Mouse (Mus musculus) embryonic facial prominence, embryonic 10.5 days (tissue): ENCODE measurements around the gene Capn2. TPM values are rescaled to one million over a fixed set of nuclear protein-coding genes. Genes with fewer than 3 reads are reported as not detected.
A peak's percentile ranks its signal among the peaks of the same experiment; 100 is the strongest.

Source experiments
- DNase-seq: peaks from one replicate; pipeline ENCODE4 v3.0.0-alpha.2; 2017; ENCODE audit warnings: low spot score
- H3K27ac ChIP-seq: fragments of 300-500 bp; sonication (generic); replicated peaks from 2 replicates; pipeline ENCODE4 v1.5.1; 2016; ENCODE audit warnings: mild to moderate bottlenecking
- H3K27me3 ChIP-seq: fragments of 300-500 bp; sonication (generic); replicated peaks from 2 replicates; pipeline ENCODE4 v1.6.1; 2016; ENCODE audit warnings: low read depth, mild to moderate bottlenecking; ENCODE audit not compliant: poor library complexity, severe bottlenecking
- H3K36me3 ChIP-seq: fragments of 300-500 bp; sonication (generic); replicated peaks from 2 replicates; pipeline ENCODE4 v1.6.1; 2016; ENCODE audit warnings: mild to moderate bottlenecking, moderate library complexity
- H3K4me1 ChIP-seq: fragments of 300-500 bp; sonication (generic); 2 replicates; pipeline ENCODE4 v1.6.1; 2016
- H3K4me3 ChIP-seq: fragments of 300-500 bp; sonication (generic); 2 replicates; pipeline ENCODE4 v1.5.1; 2016; ENCODE audit warnings: mild to moderate bottlenecking, moderate library complexity
- H3K9me3 ChIP-seq: fragments of 300-500 bp; sonication (generic); 2 replicates; pipeline ENCODE4 v1.6.1; 2016; ENCODE audit warnings: mild to moderate bottlenecking
- WGBS: fragments of 180-500 bp; shearing (Covaris S2); methylation state at CpG from one replicate; pipeline ENCODE4 v1.1.7; 2016; 5-methylcytosine and 5-hydroxymethylcytosine counted together
- polyA plus RNA-seq: library from polyadenylated mRNA; unstranded; fragments of >200 nt; fragmentation: Nextera tagmentation; extraction: Ambion mirVana; gene quantifications from 2 replicates; pipeline ENCODE4 v1.2.1, GENCODE M21; 2016

The Capn2 gene
- polyA plus RNA-seq, 1 experiment from 2014 or later: 84.8 TPM

GRCm38 (mm10) chr1:182465978-182466377, 51.4 kb downstream of the Capn2 start:
- peaks cover 68% of the 10 kb centered on the region for H3K36me3 ChIP-seq

DNA sequence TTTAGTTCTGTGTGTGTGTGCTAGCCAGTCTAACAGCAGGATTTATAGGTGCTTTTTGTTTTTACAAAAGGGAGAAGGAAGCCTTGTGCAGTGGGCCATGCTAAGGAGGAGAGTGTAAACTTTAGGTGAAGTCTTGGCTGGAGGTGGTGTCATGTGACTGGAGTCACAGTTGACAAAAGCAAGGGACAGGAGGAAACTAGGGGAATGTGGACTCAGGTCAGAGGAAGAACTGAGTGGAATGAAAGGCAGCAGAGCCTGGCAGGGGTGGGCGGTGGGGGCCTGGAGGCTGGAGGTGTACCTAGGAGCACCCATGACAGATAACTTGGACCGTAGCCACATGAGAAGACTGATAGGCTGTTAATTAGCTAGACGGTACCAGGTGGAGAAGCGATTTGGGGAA, 52.1 kb downstream of the Capn2 start:
- Histone ChIP-seq H3K27me3 (no peaks in the 10 kb centered on the region), H3K9me3 (no peaks in the 10 kb centered on the region), H3K36me3 (peaks cover 68% of the 10 kb centered on the region), H3K4me3 (no peak overlapping the region), H3K27ac (no peak overlapping the region), H3K4me1 (0 out of 2 replicates have a peak, but pooled peaks cover 3% of the 10 kb centered on the region)
- DNase-seq: no peak
- 87% methylated on average over 4 of the region's 4 CpGs for WGBS

More at GRCm38 (mm10) chr1:182465978-182466377, 51.4 kb downstream of the Capn2 start:
- Histone ChIP-seq H3K27me3 (no peaks in the 10 kb centered on the region), H3K4me3 (no peak overlapping the region), H3K27ac (no peak overlapping the region), H3K9me3 (no peaks in the 10 kb centered on the region), H3K4me1 (0 out of 2 replicates have a peak, but pooled peaks cover 3% of the 10 kb centered on the region)
- DNase-seq: no peak
- WGBS: 90% methylated on average over 4 of the region's 4 CpGs

DNA sequence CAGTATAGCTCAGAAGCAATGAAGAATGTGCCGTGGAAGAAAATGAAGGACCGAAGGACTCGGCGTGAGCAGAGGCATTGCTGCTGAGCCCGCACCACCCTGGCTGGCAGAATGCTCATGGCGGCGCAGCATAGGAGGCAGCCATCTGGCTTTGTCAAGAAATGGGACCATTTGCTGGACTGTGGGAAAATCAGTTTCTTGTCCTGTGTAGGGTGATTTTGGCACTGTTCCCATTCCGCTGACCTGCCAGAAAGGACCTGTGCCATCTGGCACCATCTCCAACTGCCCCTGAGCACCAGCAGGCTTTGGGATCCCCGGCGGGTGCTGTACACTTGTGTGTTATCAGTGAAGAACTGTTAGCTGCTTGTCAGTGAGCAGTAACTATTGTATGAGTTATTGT, 55.6 kb downstream of the Capn2 start:
- no peak for DNase-seq
- Histone ChIP-seq H3K27me3 (no peaks in the 10 kb centered on the region), H3K27ac (no peak overlapping the region), H3K9me3 (no peaks in the 10 kb centered on the region), H3K4me3 (no peak overlapping the region), H3K36me3 (peaks cover 63% of the 10 kb centered on the region), H3K4me1 (0 out of 2 replicates have a peak, but pooled peaks cover 13% of the 10 kb centered on the region)
- WGBS: 92% methylated on average over 10 of the region's 10 CpGs

DNA sequence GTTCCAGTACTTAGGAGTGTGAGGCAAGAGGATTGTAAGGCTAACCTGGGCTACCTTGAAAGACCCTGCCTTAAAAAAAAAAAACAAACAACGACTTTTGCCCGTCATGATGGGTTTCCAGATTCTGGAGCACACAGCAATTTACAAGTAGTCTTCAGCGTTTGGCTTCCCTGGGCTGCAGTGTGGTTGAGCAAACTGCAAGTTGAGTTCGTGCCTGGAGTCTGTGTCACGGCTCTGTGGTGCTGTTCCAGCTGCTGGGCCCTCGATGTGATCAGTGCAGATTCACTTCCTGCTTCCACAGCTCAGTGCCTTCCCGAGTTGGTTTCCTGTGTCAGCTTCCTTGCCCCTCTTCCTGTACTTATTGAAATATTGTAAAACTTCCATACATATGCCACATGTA, 56.1 kb downstream of the Capn2 start:
- no peak for DNase-seq
- Histone ChIP-seq H3K4me3 (no peak overlapping the region), H3K27ac (no peak overlapping the region), H3K36me3 (peaks cover 63% of the 10 kb centered on the region), H3K4me1 (0 out of 2 replicates have a peak, but pooled peaks cover 13% of the 10 kb centered on the region), H3K9me3 (no peaks in the 10 kb centered on the region), H3K27me3 (no peaks in the 10 kb centered on the region)
- WGBS: 66% methylated on average over 7 of the region's 7 CpGs

DNA sequence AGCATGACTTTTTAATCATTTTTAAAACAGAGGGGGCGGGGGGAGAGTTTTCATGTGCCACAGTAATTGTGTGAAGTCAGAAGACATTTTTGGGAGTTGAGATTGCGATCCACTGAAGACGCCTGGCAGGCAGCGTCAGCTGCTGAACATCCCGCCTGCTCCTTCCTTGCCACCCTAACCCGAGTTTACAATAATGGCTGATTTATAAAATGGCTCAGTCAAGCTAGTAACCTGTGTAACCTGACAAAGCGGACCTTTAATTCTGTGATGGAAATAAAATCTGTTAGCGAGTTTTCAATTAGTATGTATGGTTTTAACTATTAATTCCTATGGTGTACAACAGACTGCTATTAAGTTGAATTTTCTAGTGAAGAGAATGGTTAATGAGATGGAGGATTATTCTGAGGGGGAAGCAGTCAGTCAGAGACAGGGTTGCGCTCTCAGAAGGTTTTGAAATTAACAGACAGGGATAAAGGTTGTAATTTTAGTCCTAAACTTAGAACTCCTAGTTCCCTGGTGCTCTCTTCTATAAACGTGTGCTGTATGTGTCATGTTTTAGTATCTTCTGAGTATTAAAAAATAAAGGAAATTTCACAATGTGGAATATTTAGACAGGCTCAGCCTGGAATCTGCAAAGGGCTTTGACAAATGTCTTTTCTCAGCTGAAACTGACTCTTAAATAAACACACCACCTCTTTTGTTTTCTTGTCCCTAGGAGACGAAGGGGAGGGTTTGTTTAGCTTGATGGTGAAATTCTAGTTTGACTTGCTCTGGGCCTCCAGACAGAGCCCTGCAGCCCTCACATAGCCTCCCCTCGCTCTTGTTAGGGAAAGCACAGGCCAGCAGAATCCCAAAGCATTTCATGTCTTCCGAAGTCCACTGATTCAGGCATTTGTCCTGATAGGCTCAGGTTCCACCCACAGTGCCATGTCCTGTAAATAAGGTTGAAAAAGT, 56.8 kb downstream of the Capn2 start:
- H3K27ac ChIP-seq: no peak overlapping the region
- WGBS: 80% methylated on average over 13 of the region's 13 CpGs
- DNase-seq: no peak
- H3K4me1 ChIP-seq: 0 out of 2 replicates have a peak, but pooled peaks cover 13% of the 10 kb centered on the region
- no peaks in the 10 kb centered on the region for H3K9me3 ChIP-seq
- H3K36me3 ChIP-seq: peaks cover 66% of the 10 kb centered on the region
- no peaks in the 10 kb centered on the region for H3K27me3 ChIP-seq
- H3K4me3 ChIP-seq: no peak overlapping the region

DNA sequence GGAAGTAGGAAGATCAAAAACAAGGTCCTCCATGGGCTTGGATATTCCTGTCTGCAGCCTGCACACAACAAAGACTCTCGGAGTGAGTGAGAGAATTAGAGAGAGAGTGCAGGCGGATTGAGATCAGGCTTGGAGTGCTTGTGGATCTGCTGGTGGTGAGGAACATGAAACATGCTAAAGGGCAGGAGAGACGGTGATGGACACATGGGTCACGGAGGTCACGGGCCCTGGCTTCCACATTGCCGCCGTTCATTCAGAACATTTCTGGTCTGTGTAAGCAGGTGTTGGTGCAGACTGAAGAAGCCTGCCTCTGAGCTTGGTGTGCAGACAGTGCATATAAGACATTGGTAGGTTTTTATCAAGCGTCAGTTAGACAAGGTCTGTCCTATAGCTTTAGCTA, 58.0 kb downstream of the Capn2 start:
- no peaks in the 10 kb centered on the region for H3K9me3 ChIP-seq
- peaks cover 77% of the 10 kb centered on the region for H3K36me3 ChIP-seq
- H3K27ac ChIP-seq: no peak overlapping the region
- H3K27me3 ChIP-seq: no peaks in the 10 kb centered on the region
- 73% methylated on average over 8 of the region's 8 CpGs for WGBS
- H3K4me3 ChIP-seq: no peak overlapping the region
- peak; percentile 8 for DNase-seq
- H3K4me1 ChIP-seq: 0 out of 2 replicates have a peak, but pooled peaks cover 11% of the 10 kb centered on the region

DNA sequence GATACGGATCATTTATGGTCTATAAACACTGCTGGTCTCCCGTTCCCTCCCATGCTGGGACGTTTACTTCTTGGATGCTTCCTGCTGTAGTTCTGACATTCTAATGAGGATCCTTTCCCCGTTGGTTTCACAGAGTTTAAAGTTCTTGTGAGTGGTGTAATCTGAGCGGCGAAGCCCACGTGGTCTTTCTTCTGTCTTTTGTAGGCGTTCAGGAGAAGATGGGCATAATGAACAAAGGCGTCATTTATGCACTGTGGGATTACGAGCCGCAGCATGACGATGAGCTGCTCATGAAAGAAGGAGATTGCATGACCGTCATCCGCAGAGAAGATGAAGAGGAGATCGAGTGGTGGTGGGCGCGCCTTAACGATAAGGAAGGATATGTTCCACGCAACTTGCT, 58.9 kb downstream of the Capn2 start:
- no peak overlapping the region for H3K27ac ChIP-seq
- H3K4me1 ChIP-seq: 0 out of 2 replicates have a peak, but pooled peaks cover 11% of the 10 kb centered on the region
- no peak overlapping the region for H3K4me3 ChIP-seq
- WGBS: 88% methylated on average over 19 of the region's 19 CpGs
- no peaks in the 10 kb centered on the region for H3K27me3 ChIP-seq
- DNase-seq: no peak
- H3K9me3 ChIP-seq: no peaks in the 10 kb centered on the region
- peaks cover 86% of the 10 kb centered on the region for H3K36me3 ChIP-seq

GRCm38 (mm10) chr1:182455080-182455479, 62.3 kb downstream of the Capn2 start:
- DNase-seq: no peak
- 91% methylated on average over 2 of the region's 2 CpGs for WGBS
- Histone ChIP-seq H3K9me3 (no peaks in the 10 kb centered on the region), H3K4me1 (0 out of 2 replicates have a peak, but pooled peaks cover 8% of the 10 kb centered on the region), H3K27ac (no peak overlapping the region), H3K4me3 (no peak overlapping the region), H3K27me3 (no peaks in the 10 kb centered on the region), H3K36me3 (peaks cover 84% of the 10 kb centered on the region)

DNA sequence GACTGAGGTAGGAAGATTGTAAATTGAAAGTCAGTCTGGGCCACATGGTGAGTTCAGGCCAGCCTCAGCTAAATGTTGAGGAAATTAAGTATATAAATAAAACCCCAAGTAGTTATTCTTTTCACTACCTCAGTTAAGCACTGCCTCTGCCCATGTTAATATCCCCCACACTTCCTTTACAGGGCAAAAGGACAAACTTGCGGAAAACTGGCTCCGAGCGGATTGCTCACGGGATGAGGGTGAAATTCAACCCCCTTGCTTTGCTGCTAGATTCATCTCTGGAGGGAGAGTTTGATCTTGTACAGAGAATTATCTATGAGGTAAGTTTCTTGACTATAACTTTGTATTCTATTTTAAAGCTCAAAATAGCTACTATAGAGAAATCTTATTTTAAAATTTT, 64.9 kb downstream of the Capn2 start:
- no peak for DNase-seq
- no peak overlapping the region for H3K27ac ChIP-seq
- no peaks in the 10 kb centered on the region for H3K4me1 ChIP-seq
- no peaks in the 10 kb centered on the region for H3K9me3 ChIP-seq
- H3K27me3 ChIP-seq: no peaks in the 10 kb centered on the region
- WGBS: 85% methylated on average over 4 of the region's 4 CpGs
- H3K36me3 ChIP-seq: peaks cover 88% of the 10 kb centered on the region
- H3K4me3 ChIP-seq: no peak overlapping the region

DNA sequence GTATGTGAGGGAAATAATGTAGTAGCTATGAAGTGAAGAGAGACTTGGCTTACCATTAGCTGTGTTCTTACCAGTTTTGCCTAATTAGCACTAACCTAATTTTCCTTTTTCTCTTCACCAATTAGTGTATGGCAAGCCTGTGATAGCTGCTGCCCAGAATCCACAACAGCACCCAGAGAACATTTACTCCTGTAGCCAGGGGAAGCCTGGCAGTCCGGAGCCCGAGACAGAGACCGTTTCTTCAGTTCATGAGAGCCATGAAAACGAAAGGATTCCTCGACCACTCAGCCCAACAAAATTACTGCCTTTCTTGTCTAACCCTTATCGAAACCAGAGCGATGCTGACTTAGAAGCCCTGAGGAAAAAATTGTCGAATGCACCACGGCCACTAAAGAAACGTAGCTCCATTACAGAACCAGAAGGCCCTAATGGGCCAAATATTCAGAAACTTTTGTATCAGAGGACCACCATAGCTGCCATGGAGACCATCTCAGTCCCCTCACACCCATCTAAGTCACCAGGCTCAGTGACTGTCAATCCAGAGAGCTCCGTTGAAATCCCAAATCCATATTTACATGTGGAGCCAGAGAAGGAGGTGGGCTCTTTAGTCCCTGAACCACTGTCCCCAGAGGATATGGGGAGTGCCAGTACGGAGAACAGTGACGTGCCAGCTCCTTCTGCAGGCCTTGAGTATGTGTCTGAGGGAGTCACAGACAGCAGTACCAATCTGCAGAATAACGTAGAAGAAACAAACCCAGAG, 69.0 kb downstream of the Capn2 start:
- H3K36me3 ChIP-seq: peaks cover 89% of the 10 kb centered on the region
- no peak overlapping the region for H3K27ac ChIP-seq
- 95% methylated on average over 14 of the region's 14 CpGs for WGBS
- no peaks in the 10 kb centered on the region for H3K9me3 ChIP-seq
- H3K27me3 ChIP-seq: no peaks in the 10 kb centered on the region
- H3K4me1 ChIP-seq: no peaks in the 10 kb centered on the region
- no peak for DNase-seq
- no peak overlapping the region for H3K4me3 ChIP-seq

DNA sequence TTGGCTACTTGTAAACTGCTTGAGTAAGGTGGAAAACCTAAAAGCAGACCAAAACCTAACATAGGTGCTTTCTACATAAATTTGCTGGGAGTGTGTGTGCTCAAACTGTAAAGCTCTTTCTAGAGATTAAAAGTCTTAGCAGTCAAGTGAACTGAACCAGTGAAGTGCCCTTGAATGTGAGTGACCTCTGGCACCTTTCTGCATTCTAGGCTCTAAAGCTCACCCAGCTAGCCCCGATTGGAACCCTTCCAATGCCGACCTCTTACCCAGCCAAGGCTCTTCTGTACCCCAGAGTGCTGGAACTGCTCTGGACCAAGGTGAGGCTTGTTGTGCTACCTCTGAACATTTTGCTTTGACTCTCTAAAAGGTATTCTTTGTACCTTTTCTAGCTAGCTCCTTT, 73.3 kb downstream of the Capn2 start:
- no peak for DNase-seq
- no peaks in the 10 kb centered on the region for H3K4me1 ChIP-seq
- H3K4me3 ChIP-seq: no peak overlapping the region
- H3K36me3 ChIP-seq: peaks cover 96% of the 10 kb centered on the region
- no peaks in the 10 kb centered on the region for H3K27me3 ChIP-seq
- H3K27ac ChIP-seq: no peak overlapping the region
- no peaks in the 10 kb centered on the region for H3K9me3 ChIP-seq
- 84% methylated on average over 2 of the region's 2 CpGs for WGBS

DNA sequence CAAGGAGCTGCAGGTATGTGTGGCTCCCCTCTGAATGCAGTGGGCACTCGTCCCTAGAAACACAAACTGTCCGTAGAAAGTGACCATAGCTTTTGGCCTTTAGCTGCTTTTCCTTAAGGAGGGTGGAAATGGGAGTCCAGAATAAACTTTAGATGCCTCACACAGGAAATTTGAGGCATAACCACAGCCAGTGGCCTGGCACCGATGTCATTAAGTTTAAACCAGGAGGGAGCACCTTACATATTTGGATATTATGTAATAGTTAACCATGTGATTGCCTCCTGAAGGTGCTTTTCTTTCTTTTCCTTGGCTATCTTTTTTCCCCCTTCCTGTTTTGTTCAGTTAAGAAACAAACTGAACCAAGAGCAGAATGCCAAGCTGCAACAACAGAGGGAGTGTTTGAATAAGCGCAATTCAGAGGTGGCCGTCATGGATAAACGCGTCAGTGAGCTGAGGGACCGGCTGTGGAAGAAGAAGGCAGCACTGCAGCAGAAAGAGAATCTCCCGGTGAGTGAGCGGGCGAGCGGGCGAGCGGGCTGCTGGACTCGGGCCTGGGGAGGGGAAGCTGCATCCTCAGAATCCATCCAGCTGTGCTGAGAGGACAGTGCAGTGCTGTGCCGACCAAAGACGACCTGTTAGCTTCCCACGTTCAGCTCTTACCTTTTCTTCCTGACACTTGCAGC, 75.5 kb downstream of the Capn2 start:
- WGBS: 87% methylated on average over 18 of the region's 18 CpGs
- no peak overlapping the region for H3K27ac ChIP-seq
- H3K9me3 ChIP-seq: no peaks in the 10 kb centered on the region
- peaks cover 96% of the 10 kb centered on the region for H3K36me3 ChIP-seq
- no peaks in the 10 kb centered on the region for H3K4me1 ChIP-seq
- no peak overlapping the region for H3K4me3 ChIP-seq
- DNase-seq: no peak
- no peaks in the 10 kb centered on the region for H3K27me3 ChIP-seq
